Mouse (Mus musculus) embryonic facial prominence, embryonic 10.5 days (tissue): ENCODE results near the gene Prph2. TPM values are rescaled to one million over a fixed set of nuclear protein-coding genes. Genes with fewer than 3 reads are reported as not detected.

Experiments
- DNase-seq: peaks from one replicate; pipeline ENCODE4 v3.0.0-alpha.2; 2017; ENCODE audit warnings: low spot score
- H3K27ac ChIP-seq: fragments of 300-500 bp; sonication (generic); replicated peaks from 2 replicates; pipeline ENCODE4 v1.5.1; 2016; ENCODE audit warnings: mild to moderate bottlenecking
- H3K27me3 ChIP-seq: fragments of 300-500 bp; sonication (generic); replicated peaks from 2 replicates; pipeline ENCODE4 v1.6.1; 2016; ENCODE audit warnings: low read depth, mild to moderate bottlenecking; ENCODE audit not compliant: poor library complexity, severe bottlenecking
- H3K36me3 ChIP-seq: fragments of 300-500 bp; sonication (generic); replicated peaks from 2 replicates; pipeline ENCODE4 v1.6.1; 2016; ENCODE audit warnings: mild to moderate bottlenecking, moderate library complexity
- H3K4me1 ChIP-seq: fragments of 300-500 bp; sonication (generic); 2 replicates; pipeline ENCODE4 v1.6.1; 2016
- H3K4me3 ChIP-seq: fragments of 300-500 bp; sonication (generic); 2 replicates; pipeline ENCODE4 v1.5.1; 2016; ENCODE audit warnings: mild to moderate bottlenecking, moderate library complexity
- H3K9me3 ChIP-seq: fragments of 300-500 bp; sonication (generic); 2 replicates; pipeline ENCODE4 v1.6.1; 2016; ENCODE audit warnings: mild to moderate bottlenecking
- WGBS: fragments of 180-500 bp; shearing (Covaris S2); methylation state at CpG from one replicate; pipeline ENCODE4 v1.1.7; 2016; 5-methylcytosine and 5-hydroxymethylcytosine counted together
- polyA plus RNA-seq: library from polyadenylated mRNA; unstranded; fragments of >200 nt; fragmentation: Nextera tagmentation; extraction: Ambion mirVana; gene quantifications from 2 replicates; pipeline ENCODE4 v1.2.1, GENCODE M21; 2016

Gene Prph2
- polyA plus RNA-seq, 1 experiment from 2014 or later = not detected

GRCm38 (mm10) chr17:46883107-46883506 is 27.2 kb upstream of the Prph2 start:
- WGBS = 88% methylated on average over 9 of the region's 9 CpGs
- Histone ChIP-seq H3K27me3 (no peaks in the 10 kb centered on the region), H3K9me3 (no peaks in the 10 kb centered on the region), H3K27ac (no peak overlapping the region), H3K4me3 (no peak overlapping the region), H3K36me3 (no peaks in the 10 kb centered on the region), H3K4me1 (peaks cover 12% of the 10 kb centered on the region)
- DNase-seq = no peak

- Histone ChIP-seq H3K27ac (no peak overlapping the region), H3K36me3 (no peaks in the 10 kb centered on the region), H3K4me1 (peaks cover 21% of the 10 kb centered on the region), H3K9me3 (no peaks in the 10 kb centered on the region), H3K4me3 (no peak overlapping the region), H3K27me3 (no peaks in the 10 kb centered on the region)
- 90% methylated on average over 6 of the region's 6 CpGs for WGBS
- DNase-seq = no peak
Observed at GRCm38 (mm10) chr17:46884766-46885165, 25.5 kb upstream of the Prph2 start.

- no peak for DNase-seq
- H3K9me3 ChIP-seq = no peaks in the 10 kb centered on the region
Observed at GRCm38 (mm10) chr17:46885218-46885909, 24.9 kb upstream of the Prph2 start.

GRCm38 (mm10) chr17:46885910-46886643 is 24.2 kb upstream of the Prph2 start:
- no peak for DNase-seq
- Histone ChIP-seq H3K4me1 (peaks cover 23% of the 10 kb centered on the region), H3K4me3 (no peak overlapping the region; the same call in 1 of the 2 replicates), H3K9me3 (no peaks in the 10 kb centered on the region), H3K36me3 (no peaks in the 10 kb centered on the region), H3K27ac (peak overlapping the region; percentile 3; the same call in 1 of the 2 replicates), H3K27me3 (no peaks in the 10 kb centered on the region)
- 58% methylated on average over 17 of the region's 17 CpGs for WGBS

More at GRCm38 (mm10) chr17:46885218-46885909, 24.9 kb upstream of the Prph2 start:
- WGBS = 84% methylated on average over 11 of the region's 11 CpGs
- Histone ChIP-seq H3K4me1 (peaks cover 21% of the 10 kb centered on the region), H3K4me3 (no peak overlapping the region), H3K27ac (no peak overlapping the region), H3K36me3 (no peaks in the 10 kb centered on the region), H3K27me3 (no peaks in the 10 kb centered on the region)

- H3K27ac ChIP-seq = peak overlapping the region; percentile 95
- 34% methylated on average over 16 of the region's 16 CpGs for WGBS
- DNase-seq = peak; percentile 39
Observed at GRCm38 (mm10) chr17:46888511-46889212, 21.6 kb upstream of the Prph2 start.

GRCm38 (mm10) chr17:46889450-46890084 is 20.7 kb upstream of the Prph2 start:
- Histone ChIP-seq H3K4me1 (peaks cover 47% of the 10 kb centered on the region), H3K9me3 (no peaks in the 10 kb centered on the region), H3K27ac (peak overlapping the region; percentile 95), H3K4me3 (peak overlapping the region; percentile 97), H3K27me3 (no peaks in the 10 kb centered on the region), H3K36me3 (peaks cover 22% of the 10 kb centered on the region)
- under 1% methylated on average over 44 of the region's 44 CpGs for WGBS
- DNase-seq = peak; percentile 80

More at GRCm38 (mm10) chr17:46888511-46889212, 21.6 kb upstream of the Prph2 start:
- Histone ChIP-seq H3K27me3 (no peaks in the 10 kb centered on the region), H3K9me3 (no peaks in the 10 kb centered on the region), H3K36me3 (peaks cover 18% of the 10 kb centered on the region), H3K4me1 (peaks cover 44% of the 10 kb centered on the region), H3K4me3 (peak overlapping the region; percentile 97)

GRCm38 (mm10) chr17:46890116-46890815 is 20.0 kb upstream of the Prph2 start, which contains the start of gene Tbcc:
Tbcc (plus strand) TSS chr17:46890684.
- H3K36me3 ChIP-seq = peaks cover 22% of the 10 kb centered on the region
- H3K27me3 ChIP-seq = no peaks in the 10 kb centered on the region
- DNase-seq = peak; percentile 99
- peaks cover 47% of the 10 kb centered on the region for H3K4me1 ChIP-seq
- WGBS = under 1% methylated on average over 40 of the region's 40 CpGs
- no peaks in the 10 kb centered on the region for H3K9me3 ChIP-seq
- peak within 1 kb of the TSS; percentile 95 for H3K27ac ChIP-seq
- H3K4me3 ChIP-seq = peak within 1 kb of the TSS; percentile 97

GRCm38 (mm10) chr17:46890843-46891594 is 19.2 kb upstream of the Prph2 start:
- Histone ChIP-seq H3K4me3 (peak overlapping the region; percentile 97), H3K4me1 (peaks cover 44% of the 10 kb centered on the region), H3K27me3 (no peaks in the 10 kb centered on the region), H3K27ac (peak overlapping the region; percentile 94), H3K9me3 (no peaks in the 10 kb centered on the region), H3K36me3 (peaks cover 22% of the 10 kb centered on the region)
- WGBS = 2% methylated on average over 64 of the region's 64 CpGs
- peak; percentile 58 for DNase-seq

- whole genome bisulfite sequencing = 93% methylated on average over 9 of the region's 9 CpGs
- H3K4me3 ChIP-seq = no peak overlapping the region
- H3K4me1 ChIP-seq = peaks cover 31% of the 10 kb centered on the region
- no peak for DNase-seq
- H3K9me3 ChIP-seq = no peaks in the 10 kb centered on the region
- H3K27ac ChIP-seq = no peak overlapping the region
- H3K27me3 ChIP-seq = no peaks in the 10 kb centered on the region
- H3K36me3 ChIP-seq = peaks cover 22% of the 10 kb centered on the region
Observed at GRCm38 (mm10) chr17:46895426-46895825, 14.8 kb upstream of the Prph2 start.

GRCm38 (mm10) chr17:46897221-46897950 is 12.9 kb upstream of the Prph2 start:
- DNase-seq = no peak
- H3K36me3 ChIP-seq = peaks cover 17% of the 10 kb centered on the region
- H3K9me3 ChIP-seq = no peaks in the 10 kb centered on the region
- no peak overlapping the region for H3K27ac ChIP-seq
- H3K4me3 ChIP-seq = no peak overlapping the region
- H3K4me1 ChIP-seq = peaks cover 16% of the 10 kb centered on the region
- 53% methylated on average over 13 of the region's 13 CpGs for WGBS
- no peaks in the 10 kb centered on the region for H3K27me3 ChIP-seq

- Histone ChIP-seq H3K36me3 (no peaks in the 10 kb centered on the region), H3K9me3 (no peaks in the 10 kb centered on the region), H3K4me3 (no peak overlapping the region), H3K27ac (no peak overlapping the region), H3K27me3 (no peaks in the 10 kb centered on the region), H3K4me1 (peaks cover 10% of the 10 kb centered on the region; the same call in 1 of the 2 replicates)
- DNase-seq = no peak
- 65% methylated on average over 2 of the region's 2 CpGs for WGBS
Observed at GRCm38 (mm10) chr17:46900941-46901340, 9.3 kb upstream of the Prph2 start.
